Mouse (Mus musculus): ENCODE results near the gene Larp1. TPM values are rescaled to one million over a fixed set of nuclear protein-coding genes. Genes with fewer than 3 reads are reported as not detected.

The Larp1 gene
- polyA plus RNA-seq, 1 experiment from 2014 or later, result 14.0 TPM

GRCm38 (mm10) chr11:57986861-57987260, 22.0 kb upstream of the Larp1 start:
- Histone ChIP-seq H3K27me3 (ENCODE audit: insufficient read depth, low read length) (no peaks in the 10 kb centered on the region), H3K4me2 (ENCODE audit: low read length) (no peak overlapping the region), H3K4me1 (replicated peaks; ENCODE audit: insufficient read depth, low read length) (no peaks in the 10 kb centered on the region), H3K27ac (no peak overlapping the region), H3K4me3 (replicated peaks; ENCODE audit: low read depth, low read length) (no peak overlapping the region), H3K36me3 (ENCODE audit: insufficient read depth, low read length) (no peaks in the 10 kb centered on the region), H3K9ac (ENCODE audit: low read depth, low read length) (no peak overlapping the region), H3K9me3 (replicated peaks; ENCODE audit: low read length) (no peaks in the 10 kb centered on the region)
- no peak for ATAC-seq (replicated peaks; ENCODE audit: low FRiP score, low read depth)
- WGBS, result 92% methylated on average over 7 of the region's 7 CpGs
- DNase-seq (ENCODE audit: low spot score), result no peak
- TF ChIP-seq CTCF (IDR thresholded peaks at IDR 0.05; ENCODE audit: low read depth), result no peak

- no peak for DNase-seq (ENCODE audit: low spot score)
- H3K4me1 ChIP-seq (replicated peaks; ENCODE audit: insufficient read depth, low read length), result no peaks in the 10 kb centered on the region
- H3K27me3 ChIP-seq (ENCODE audit: insufficient read depth, low read length), result no peaks in the 10 kb centered on the region
- no peak overlapping the region for H3K9ac ChIP-seq (ENCODE audit: low read depth, low read length)
- no peak for TF ChIP-seq CTCF (IDR thresholded peaks at IDR 0.05; ENCODE audit: low read depth)
- H3K27ac ChIP-seq, result no peak overlapping the region
- H3K9me3 ChIP-seq (replicated peaks; ENCODE audit: low read length), result no peaks in the 10 kb centered on the region
- no peak overlapping the region for H3K4me3 ChIP-seq (replicated peaks; ENCODE audit: low read depth, low read length)
- no peak overlapping the region for H3K4me2 ChIP-seq (ENCODE audit: low read length)
- whole genome bisulfite sequencing, result 82% methylated on average over 7 of the region's 7 CpGs
- no peaks in the 10 kb centered on the region for H3K36me3 ChIP-seq (ENCODE audit: insufficient read depth, low read length)
- ATAC-seq (replicated peaks; ENCODE audit: low FRiP score, low read depth), result no peak
Observed at GRCm38 (mm10) chr11:57998168-57998567, 10.7 kb upstream of the Larp1 start.

GRCm38 (mm10) chr11:57998872-57999271, 10.0 kb upstream of the Larp1 start:
- no peak overlapping the region for H3K9ac ChIP-seq (ENCODE audit: low read depth, low read length)
- H3K27me3 ChIP-seq (ENCODE audit: insufficient read depth, low read length), result no peaks in the 10 kb centered on the region
- TF ChIP-seq CTCF (IDR thresholded peaks at IDR 0.05; ENCODE audit: low read depth), result no peak
- no peak overlapping the region for H3K27ac ChIP-seq
- DNase-seq (ENCODE audit: low spot score) (no peak), ATAC-seq (replicated peaks; ENCODE audit: low FRiP score, low read depth) (peak; percentile 91)
- no peak overlapping the region for H3K4me2 ChIP-seq (ENCODE audit: low read length)
- H3K4me1 ChIP-seq (replicated peaks; ENCODE audit: insufficient read depth, low read length), result no peaks in the 10 kb centered on the region
- H3K36me3 ChIP-seq (ENCODE audit: insufficient read depth, low read length), result no peaks in the 10 kb centered on the region
- H3K9me3 ChIP-seq (replicated peaks; ENCODE audit: low read length), result no peaks in the 10 kb centered on the region
- 0% methylated on average over 1 of the region's 1 CpGs for WGBS
- no peak overlapping the region for H3K4me3 ChIP-seq (replicated peaks; ENCODE audit: low read depth, low read length)

- H3K36me3 ChIP-seq (ENCODE audit: insufficient read depth, low read length), result no peaks in the 10 kb centered on the region
- no peaks in the 10 kb centered on the region for H3K9me3 ChIP-seq (replicated peaks; ENCODE audit: low read length)
- H3K4me2 ChIP-seq (ENCODE audit: low read length), result no peak overlapping the region
- H3K4me1 ChIP-seq (replicated peaks; ENCODE audit: insufficient read depth, low read length), result no peaks in the 10 kb centered on the region
- ATAC-seq (replicated peaks; ENCODE audit: low FRiP score, low read depth) (no peak), DNase-seq (ENCODE audit: low spot score) (no peak)
- no peak overlapping the region for H3K27ac ChIP-seq
- no peak overlapping the region for H3K9ac ChIP-seq (ENCODE audit: low read depth, low read length)
- 86% methylated on average over 8 of the region's 8 CpGs for WGBS
- H3K27me3 ChIP-seq (ENCODE audit: insufficient read depth, low read length), result no peaks in the 10 kb centered on the region
- TF ChIP-seq CTCF (IDR thresholded peaks at IDR 0.05; ENCODE audit: low read depth), result no peak
- no peak overlapping the region for H3K4me3 ChIP-seq (replicated peaks; ENCODE audit: low read depth, low read length)
Observed at GRCm38 (mm10) chr11:58003126-58003525, 5.7 kb upstream of the Larp1 start.

- H3K4me1 ChIP-seq (replicated peaks; ENCODE audit: insufficient read depth, low read length), result no peaks in the 10 kb centered on the region
- no peak for DNase-seq (ENCODE audit: low spot score)
- TF ChIP-seq CTCF (IDR thresholded peaks at IDR 0.05; ENCODE audit: low read depth), result no peak
- no peaks in the 10 kb centered on the region for H3K27me3 ChIP-seq (ENCODE audit: insufficient read depth, low read length)
- H3K4me2 ChIP-seq (ENCODE audit: low read length), result no peak overlapping the region
- 69% methylated on average over 6 of the region's 6 CpGs for WGBS
- H3K27ac ChIP-seq, result no peak overlapping the region
- H3K36me3 ChIP-seq (ENCODE audit: insufficient read depth, low read length), result no peaks in the 10 kb centered on the region
- H3K4me3 ChIP-seq (replicated peaks; ENCODE audit: low read depth, low read length), result no peak overlapping the region
- H3K9ac ChIP-seq (ENCODE audit: low read depth, low read length), result no peak overlapping the region
- H3K9me3 ChIP-seq (replicated peaks; ENCODE audit: low read length), result no peaks in the 10 kb centered on the region
- no peak for ATAC-seq (replicated peaks; ENCODE audit: low FRiP score, low read depth)
Observed at GRCm38 (mm10) chr11:58003734-58004133, 5.1 kb upstream of the Larp1 start.

- H3K27ac ChIP-seq, result no peak overlapping the region
- H3K9ac ChIP-seq (ENCODE audit: low read depth, low read length), result no peak overlapping the region
- TF ChIP-seq CTCF (IDR thresholded peaks at IDR 0.05; ENCODE audit: low read depth), result no peak
- DNase-seq (ENCODE audit: low spot score), result no peak
- no peaks in the 10 kb centered on the region for H3K4me1 ChIP-seq (replicated peaks; ENCODE audit: insufficient read depth, low read length)
- no peak overlapping the region for H3K4me2 ChIP-seq (ENCODE audit: low read length)
- no peaks in the 10 kb centered on the region for H3K36me3 ChIP-seq (ENCODE audit: insufficient read depth, low read length)
- no peak for ATAC-seq (replicated peaks; ENCODE audit: low FRiP score, low read depth)
- H3K27me3 ChIP-seq (ENCODE audit: insufficient read depth, low read length), result no peaks in the 10 kb centered on the region
- no peak overlapping the region for H3K4me3 ChIP-seq (replicated peaks; ENCODE audit: low read depth, low read length)
- H3K9me3 ChIP-seq (replicated peaks; ENCODE audit: low read length), result no peaks in the 10 kb centered on the region
Observed at GRCm38 (mm10) chr11:58005110-58005509, 3.8 kb upstream of the Larp1 start.

GRCm38 (mm10) chr11:58008013-58008412, 851 bp upstream of the Larp1 start:
- peak overlapping the region; percentile 69 for H3K4me2 ChIP-seq (ENCODE audit: low read length)
- peaks cover 13% of the 10 kb centered on the region for H3K4me1 ChIP-seq (replicated peaks; ENCODE audit: insufficient read depth, low read length)
- peak overlapping the region; percentile 71 for H3K27ac ChIP-seq
- ATAC-seq (replicated peaks; ENCODE audit: low FRiP score, low read depth), result no peak
- no peak for DNase-seq (ENCODE audit: low spot score)
- TF ChIP-seq CTCF (IDR thresholded peaks at IDR 0.05; ENCODE audit: low read depth), result no peak
- H3K9me3 ChIP-seq (replicated peaks; ENCODE audit: low read length), result no peaks in the 10 kb centered on the region
- no peaks in the 10 kb centered on the region for H3K36me3 ChIP-seq (ENCODE audit: insufficient read depth, low read length)
- 4% methylated on average over 5 of the region's 5 CpGs for WGBS
- H3K4me3 ChIP-seq (replicated peaks; ENCODE audit: low read depth, low read length), result peak overlapping the region; percentile 36
- H3K9ac ChIP-seq (ENCODE audit: low read depth, low read length), result peak overlapping the region; percentile 55
- no peaks in the 10 kb centered on the region for H3K27me3 ChIP-seq (ENCODE audit: insufficient read depth, low read length)

Measured in kidney, postnatal 0 days (tissue).